Mouse (Mus musculus) spleen, adult 2 months (tissue): ENCODE measurements around the gene Fndc5. TPM values are rescaled to one million over a fixed set of nuclear protein-coding genes. Genes with fewer than 3 reads are reported as not detected.

Experiments used
- DNase-seq, 2 experiments: peaks; one replicate each; pipeline versions ENCODE4 v3.0.0 to v3.0.0-alpha.2; 2012 to 2021; ENCODE audit warnings: low spot score in 2 of 2, low read depth in 1 of 2
- H3K27ac ChIP-seq: fragments of 200-500 bp; 2 replicates; pipeline ENCODE4 v1.5.1; 2012; ENCODE audit warnings: low read length, inconsistent platforms; ENCODE audit not compliant: insufficient read depth
- H3K27me3 ChIP-seq: fragments of 200-500 bp; 2 replicates; pipeline ENCODE4 v1.6.1; 2012; ENCODE audit warnings: mild to moderate bottlenecking, moderate library complexity, low read length, inconsistent platforms; ENCODE audit not compliant: control insufficient read depth, insufficient read depth
- H3K36me3 ChIP-seq: fragments of 200-500 bp; 2 replicates; pipeline ENCODE4 v1.6.1; 2012; ENCODE audit warnings: mild to moderate bottlenecking, low read length, inconsistent platforms; ENCODE audit not compliant: control insufficient read depth, insufficient read depth
- H3K4me1 ChIP-seq: fragments of 200-500 bp; 2 replicates; pipeline ENCODE4 v1.6.1; 2011; ENCODE audit warnings: inconsistent platforms; ENCODE audit not compliant: control insufficient read depth, insufficient read depth, insufficient read length
- H3K4me3 ChIP-seq: fragments of 200-500 bp; 2 replicates; pipeline ENCODE4 v1.5.1; 2011; ENCODE audit warnings: mild to moderate bottlenecking, inconsistent platforms; ENCODE audit not compliant: insufficient read depth, insufficient read length; ENCODE audit errors: extremely low read depth
- CTCF ChIP-seq: fragments of 200-500 bp; IDR thresholded peaks from 2 replicates; pipeline ENCODE4 v1.5.1; 2011; ENCODE audit warnings: mild to moderate bottlenecking, inconsistent platforms; ENCODE audit not compliant: insufficient read depth, insufficient read length, insufficient replicate concordance; ENCODE audit errors: extremely low read depth
- POLR2A ChIP-seq: fragments of 200-500 bp; IDR thresholded peaks from 2 replicates; pipeline ENCODE4 v1.6.1; 2011; ENCODE audit warnings: low read depth, low read length, inconsistent platforms
- WGBS: fragments of 180-500 bp; shearing (Covaris S2); methylation state at CpG from one replicate; pipeline ENCODE4 v1.1.7; 2018; 5-methylcytosine and 5-hydroxymethylcytosine counted together
- polyA plus RNA-seq: library from polyadenylated mRNA; depleted of rRNA; stranded (reverse); fragments of >200 nt; gene quantifications from 2 replicates; pipeline ENCODE4 v1.2.3, GENCODE M21; 2012; rRNA removed

Fndc5 gene
- polyA plus RNA-seq, result 0.58 and 0.70 TPM in 2 replicates

- H3K27me3 ChIP-seq, result peaks cover 14% of the 10 kb centered on the region
- H3K4me1 ChIP-seq, result no peaks in the 10 kb centered on the region; the same call in 1 of the 2 replicates
- WGBS, result 11% methylated on average over 33 of the region's 80 CpGs
- H3K4me3 ChIP-seq, result no peak within 1 kb of the TSS; the same call in 1 of the 2 replicates
- DNase-seq, result no peak
- H3K27ac ChIP-seq, result no peak within 1 kb of the TSS
- TF ChIP-seq CTCF (no peak), POLR2A (no peak)
- no peaks in the 10 kb centered on the region for H3K36me3 ChIP-seq
Measured at GRCm38 (mm10) chr4:129136579-129137391, at the start of gene Fndc5. Fndc5 (plus strand) TSS chr4:129136999.

DNA sequence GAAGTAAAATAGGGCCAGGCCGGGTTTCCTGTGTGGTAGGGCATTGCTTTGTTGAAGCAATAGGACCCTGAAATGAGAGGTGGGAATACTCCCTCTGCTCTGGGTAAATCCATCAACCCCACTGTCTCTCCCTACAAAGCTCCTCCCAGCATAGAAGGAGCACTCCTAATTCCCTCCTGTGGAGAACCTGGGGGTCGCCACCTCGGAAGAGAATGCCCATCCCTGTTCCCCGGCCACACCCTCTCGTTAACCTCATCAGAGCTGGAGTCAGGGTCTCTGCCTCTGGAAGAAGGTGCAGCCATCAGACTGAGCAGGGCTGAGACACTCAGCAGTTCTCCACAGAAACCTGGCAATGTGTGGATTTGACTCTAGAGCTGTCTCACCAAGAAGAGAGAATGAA is 48.9 kb upstream of the Fndc5 start:
- 78% methylated on average over 5 of the region's 5 CpGs for WGBS
- Histone ChIP-seq H3K27me3 (no peaks in the 10 kb centered on the region), H3K4me3 (no peak overlapping the region), H3K36me3 (peaks cover 11% of the 10 kb centered on the region), H3K27ac (no peak overlapping the region), H3K4me1 (no peaks in the 10 kb centered on the region)
- no peak for DNase-seq
- no peak for TF ChIP-seq CTCF
- TF ChIP-seq POLR2A, result no peak

DNA sequence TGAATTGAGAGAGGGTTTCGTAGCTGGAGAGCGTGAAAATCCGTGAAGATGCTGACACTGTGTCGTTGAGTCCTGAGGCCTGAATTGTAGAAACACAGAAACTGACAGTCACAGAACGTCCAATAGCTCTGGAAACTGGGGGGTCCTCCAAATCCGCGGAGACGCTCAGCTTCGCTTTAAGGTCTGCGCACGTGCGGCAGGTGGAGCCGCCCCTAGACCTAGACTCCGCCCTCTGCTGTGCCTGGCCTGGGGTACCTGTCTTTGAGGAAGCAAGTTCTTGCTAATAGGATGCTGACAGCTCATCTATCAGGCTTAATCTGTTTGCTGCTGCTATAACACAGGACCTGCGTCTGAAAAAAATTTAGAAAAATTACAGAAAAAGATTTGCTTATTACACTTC is 41.5 kb upstream of the Fndc5 start:
- Histone ChIP-seq H3K4me3 (no peak overlapping the region), H3K4me1 (no peaks in the 10 kb centered on the region), H3K27me3 (no peaks in the 10 kb centered on the region), H3K36me3 (no peaks in the 10 kb centered on the region), H3K27ac (no peak overlapping the region)
- no peak for TF ChIP-seq POLR2A
- no peak for TF ChIP-seq CTCF
- 32% methylated on average over 15 of the region's 15 CpGs for WGBS
- no peak for DNase-seq

DNA sequence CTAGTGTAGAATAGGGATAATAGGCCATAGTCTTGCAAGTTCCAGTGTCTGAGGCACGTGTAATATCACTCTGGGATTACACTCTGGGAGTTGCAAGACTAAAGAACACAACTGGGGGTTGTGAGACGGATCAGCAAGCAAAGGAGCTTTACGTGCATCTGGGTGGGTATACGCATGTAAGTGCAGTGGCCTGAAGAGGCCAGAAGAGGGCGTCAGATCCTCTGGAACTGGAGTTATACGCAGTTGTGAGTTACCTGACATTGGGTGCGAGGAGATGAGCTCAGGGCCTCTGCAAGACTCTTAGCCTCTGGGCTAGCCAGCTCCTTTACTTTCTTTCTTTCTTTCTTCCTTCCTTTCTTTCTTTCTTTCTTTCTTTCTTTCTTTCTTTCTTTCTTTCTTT is 39.8 kb upstream of the Fndc5 start:
- no peaks in the 10 kb centered on the region for H3K27me3 ChIP-seq
- no peak for DNase-seq
- no peak overlapping the region for H3K4me3 ChIP-seq
- H3K4me1 ChIP-seq, result no peaks in the 10 kb centered on the region
- H3K27ac ChIP-seq, result no peak overlapping the region
- 70% methylated on average over 7 of the region's 7 CpGs for WGBS
- TF ChIP-seq POLR2A (no peak), CTCF (no peak)
- no peaks in the 10 kb centered on the region for H3K36me3 ChIP-seq

GRCm38 (mm10) chr4:129102133-129102829 is 34.5 kb upstream of the Fndc5 start:
- Histone ChIP-seq H3K36me3 (no peaks in the 10 kb centered on the region), H3K27ac (no peak overlapping the region), H3K27me3 (no peaks in the 10 kb centered on the region), H3K4me3 (no peak overlapping the region), H3K4me1 (no peaks in the 10 kb centered on the region; the same call in 1 of the 2 replicates)
- DNase-seq, result no peak
- 74% methylated on average over 14 of the region's 14 CpGs for WGBS
- TF ChIP-seq CTCF, result no peak
- no peak for TF ChIP-seq POLR2A

DNA sequence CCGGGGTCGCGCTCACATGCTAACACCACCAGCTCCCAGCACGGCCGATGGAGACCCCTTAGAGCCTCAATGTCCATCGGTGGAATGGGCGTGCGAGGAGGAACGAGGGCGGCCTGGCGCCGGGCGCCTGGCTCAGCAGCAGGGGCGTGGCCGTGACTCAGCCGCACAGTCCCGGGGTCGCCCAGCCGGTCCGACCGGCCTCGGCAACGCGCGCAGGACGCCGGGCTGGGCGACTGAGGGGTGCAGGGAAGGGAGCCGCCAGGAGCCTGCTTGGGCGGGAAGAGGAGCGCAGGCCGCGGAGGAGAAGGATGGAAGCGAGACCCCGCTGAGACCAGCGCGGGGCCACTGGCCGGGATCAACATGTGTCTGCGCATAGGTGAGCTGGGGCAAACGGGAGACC is 31.4 kb upstream of the Fndc5 start, which contains the start of gene Tmem54:
Gene Tmem54 (plus strand): TSS at position 193 of the 400 bp plus-strand sequence.
- no peak within 1 kb of the TSS for H3K4me3 ChIP-seq
- no peaks in the 10 kb centered on the region for H3K36me3 ChIP-seq
- DNase-seq, result no peak
- TF ChIP-seq POLR2A (no peak), CTCF (no peak)
- H3K27ac ChIP-seq, result no peak within 1 kb of the TSS
- 7% methylated on average over 40 of the region's 40 CpGs for WGBS
- H3K4me1 ChIP-seq, result no peaks in the 10 kb centered on the region; the same call in 1 of the 2 replicates
- H3K27me3 ChIP-seq, result no peaks in the 10 kb centered on the region
